Mouse (Mus musculus) urinary bladder, adult 2 months (tissue): ENCODE results near the gene Gm27235. TPM values are rescaled to one million over a fixed set of nuclear protein-coding genes. Genes with fewer than 3 reads are reported as not detected.
"Not testable (repeated sequence)": the region's sequence is repeated elsewhere in the genome, so short reads cannot be mapped to it uniquely, and the experiment has no call there.

Source experiments
- DNase-seq: peaks from one replicate; pipeline ENCODE4 v3.0.0; 2022; ENCODE audit warnings: low spot score
- polyA plus RNA-seq: library from polyadenylated mRNA; depleted of rRNA; stranded (reverse); fragments of >200 nt; gene quantifications from 2 replicates; pipeline ENCODE4 v1.2.3, GENCODE M21; 2012; rRNA removed

Gene Gm27235
- not detected in 2 replicates for polyA plus RNA-seq

DNA sequence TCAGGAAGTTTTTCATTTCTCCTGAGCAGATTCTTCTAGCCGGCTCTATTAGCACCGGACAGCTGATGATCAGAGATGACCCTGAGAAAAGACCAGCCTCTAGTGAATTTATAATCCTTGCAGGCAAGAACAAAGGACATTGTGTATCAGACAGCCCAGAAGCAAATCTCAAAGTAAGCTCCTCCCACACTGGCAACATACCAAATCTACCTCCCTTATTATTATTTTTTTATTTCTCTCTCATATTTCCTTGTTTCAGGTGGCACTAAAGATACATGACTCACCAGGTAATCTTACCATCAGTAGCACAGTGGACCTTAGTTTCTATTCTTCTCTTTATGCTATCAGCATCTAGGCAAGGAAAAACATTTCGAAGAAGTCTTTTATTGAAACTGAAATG is at the start of gene Gm27235, which contains the start of gene D730048I06Rik:
Gene Gm27235 (minus strand): TSS at position 101 of the 400 bp plus-strand sequence.
Gene D730048I06Rik (minus strand): TSS at position 112 of the 400 bp plus-strand sequence.
- DNase-seq, result no peak

DNA sequence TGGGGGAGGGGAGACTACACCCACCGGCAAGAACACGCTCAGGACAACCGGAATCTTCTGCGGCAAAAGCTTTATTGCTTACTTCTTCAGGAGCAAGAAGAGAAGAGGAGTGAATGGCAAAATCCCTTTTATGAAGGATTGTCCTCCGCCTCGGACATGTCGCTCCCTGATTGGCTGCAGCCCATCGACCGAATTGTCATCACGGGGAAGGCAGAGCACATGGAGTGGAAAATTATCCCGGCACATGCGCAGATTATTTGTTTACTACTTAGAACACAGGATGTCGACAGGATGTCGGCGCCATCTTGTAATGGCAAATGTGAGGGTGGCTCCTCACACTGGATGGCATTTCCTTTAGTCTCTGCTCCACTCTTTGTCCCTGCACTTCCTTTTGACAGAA is 28.0 kb upstream of the Gm27235 start:
- DNase-seq, result not testable (repeated sequence)

- no peak for DNase-seq
Measured at GRCm38 (mm10) chr9:35798146-35798545, 8.2 kb upstream of the Gm27235 start.

DNA sequence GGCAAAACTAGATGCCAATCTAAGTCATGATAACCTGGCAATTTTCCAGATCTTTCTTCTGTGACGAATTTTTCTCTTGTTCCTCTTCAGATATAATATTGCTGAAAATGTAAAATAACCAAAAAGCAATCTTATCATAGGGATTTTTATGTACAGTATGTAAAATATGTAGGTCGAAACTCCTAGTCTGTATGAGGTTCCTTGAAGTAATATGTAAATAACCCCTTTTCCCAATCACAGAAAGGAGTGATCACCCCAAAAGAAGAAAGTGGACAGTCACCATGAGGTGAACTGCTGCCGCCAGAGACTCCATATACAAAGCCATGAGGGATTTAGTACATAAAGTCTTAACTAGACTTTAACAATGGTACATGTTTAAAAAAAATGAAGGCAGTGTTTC is 11.9 kb downstream of the Gm27235 start, which contains the start of gene Gm17727:
Gene Gm17727 (minus strand): TSS at position 101 of the 400 bp plus-strand sequence.
- DNase-seq, result no peak

DNA sequence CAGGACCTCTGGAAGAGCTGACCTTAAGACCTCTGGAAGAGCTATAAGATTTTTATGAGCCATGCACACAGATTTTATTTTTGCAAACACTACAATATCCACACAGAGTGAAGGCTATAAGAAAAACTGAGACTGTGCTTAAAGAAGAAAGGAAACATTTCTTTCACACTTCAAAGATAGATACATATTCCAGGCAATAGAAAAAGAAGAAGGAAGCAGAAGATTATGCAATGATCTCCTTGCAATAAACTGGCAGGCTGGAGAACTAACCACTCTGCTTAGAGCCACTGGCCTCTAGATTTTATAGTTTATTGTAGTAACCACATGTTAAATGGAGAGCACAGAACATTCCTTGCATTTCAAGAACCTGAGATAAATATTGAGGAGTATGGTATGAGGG is 33.1 kb downstream of the Gm27235 start:
- no peak for DNase-seq

- DNase-seq, result no peak
Measured at GRCm38 (mm10) chr9:35740749-35741148, 49.2 kb downstream of the Gm27235 start, which contains the start of gene Gm17677. Gm17677 (plus strand) TSS chr9:35741049.

Other genes with a start within 250 kb of the Gm27235 start
- gene Ddx25, start 231.6 kb downstream of the Gm27235 start, polyA plus RNA-seq, result 0.03 TPM in 1 of 2 replicates, not detected in the other
- 10.8 and 13.5 TPM in 2 replicates for gene Pus3, start 231.5 kb downstream of the Gm27235 start, polyA plus RNA-seq
- gene Pate2, start 219.8 kb downstream of the Gm27235 start, polyA plus RNA-seq, result 0.18 and 0.25 TPM in 2 replicates
- 2.8 and 2.9 TPM in 2 replicates for gene Hyls1, start 219.7 kb downstream of the Gm27235 start, polyA plus RNA-seq
- not detected in 2 replicates for gene Pate4, start 178.2 kb downstream of the Gm27235 start, polyA plus RNA-seq
- not detected in 2 replicates for gene Pate3, start 141.9 kb downstream of the Gm27235 start, polyA plus RNA-seq
- gene Pate1, start 102.7 kb downstream of the Gm27235 start, polyA plus RNA-seq, result not detected in 2 replicates
- not detected in 2 replicates for gene Gm17677, start 49.1 kb downstream of the Gm27235 start, polyA plus RNA-seq
- gene Gm17727, start 12.0 kb downstream of the Gm27235 start, polyA plus RNA-seq, result not detected in 2 replicates
- gene D730048I06Rik, start within 50 bp of the Gm27235 start, polyA plus RNA-seq, result not detected in 2 replicates
- not detected in 2 replicates for gene 9230110F15Rik, start 54.0 kb upstream of the Gm27235 start, polyA plus RNA-seq
- not detected in 2 replicates for gene 9230113P08Rik, start 118.3 kb upstream of the Gm27235 start, polyA plus RNA-seq